Mouse (Mus musculus) adrenal gland, adult (tissue): Measurements from ENCODE around the gene Ano10.

ENCODE experiments used
- DNase-seq, 2 experiments: peaks; one replicate each; pipeline ENCODE4 v3.0.0; 2022 to 2023; ENCODE audit warnings: low spot score in 1 of 2; ENCODE audit not compliant: inconsistent age in 2 of 2

Gene Ano10

GRCm38 (mm10) chr9:122295396-122295795, 1.2 kb upstream of the Ano10 start:
- DNase-seq: no peak

GRCm38 (mm10) chr9:122293865-122294241, 370 bp downstream of the Ano10 start:
- no peak for DNase-seq

- peak; percentile 25 to 82 for DNase-seq
Measured at GRCm38 (mm10) chr9:122290192-122290591, 4.0 kb downstream of the Ano10 start.

- DNase-seq: peak in 1 of 2 experiments; percentile 34
Measured at GRCm38 (mm10) chr9:122288416-122288815, 5.8 kb downstream of the Ano10 start.

- no peak for DNase-seq
Measured at GRCm38 (mm10) chr9:122287526-122287925, 6.7 kb downstream of the Ano10 start.

- no peak for DNase-seq
Measured at GRCm38 (mm10) chr9:122285833-122286310, 8.4 kb downstream of the Ano10 start.

GRCm38 (mm10) chr9:122285146-122285832, 8.9 kb downstream of the Ano10 start:
- DNase-seq: peak in 1 of 2 experiments; percentile 10

- DNase-seq: no peak
Measured at GRCm38 (mm10) chr9:122284696-122285095, 9.5 kb downstream of the Ano10 start.

GRCm38 (mm10) chr9:122281004-122281403, 13.2 kb downstream of the Ano10 start:
- DNase-seq: no peak

- DNase-seq: no peak
Measured at GRCm38 (mm10) chr9:122276665-122277064, 17.6 kb downstream of the Ano10 start.

GRCm38 (mm10) chr9:122276134-122276533, 18.1 kb downstream of the Ano10 start:
- no peak for DNase-seq

GRCm38 (mm10) chr9:122274346-122274745, 19.9 kb downstream of the Ano10 start:
- no peak for DNase-seq

GRCm38 (mm10) chr9:122273879-122274278, 20.3 kb downstream of the Ano10 start:
- DNase-seq: no peak

GRCm38 (mm10) chr9:122271866-122272265, 22.4 kb downstream of the Ano10 start:
- no peak for DNase-seq

GRCm38 (mm10) chr9:122271318-122271717, 22.9 kb downstream of the Ano10 start:
- no peak for DNase-seq

GRCm38 (mm10) chr9:122270913-122271312, 23.3 kb downstream of the Ano10 start:
- no peak for DNase-seq

GRCm38 (mm10) chr9:122269256-122270041, 24.8 kb downstream of the Ano10 start:
- DNase-seq: no peak

GRCm38 (mm10) chr9:122265526-122266210, 28.6 kb downstream of the Ano10 start:
- DNase-seq: peak in 1 of 2 experiments; percentile 71

- no peak for DNase-seq
Measured at GRCm38 (mm10) chr9:122263140-122263539, 31.1 kb downstream of the Ano10 start.

- DNase-seq: peak in 1 of 2 experiments; percentile 73
Measured at GRCm38 (mm10) chr9:122254386-122254785, 39.8 kb downstream of the Ano10 start.

- peak in 1 of 2 experiments; percentile 48 for DNase-seq
Measured at GRCm38 (mm10) chr9:122252113-122252512, 42.1 kb downstream of the Ano10 start.

GRCm38 (mm10) chr9:122248168-122248567, 46.1 kb downstream of the Ano10 start:
- DNase-seq: peak; percentile 50 to 74
